Mouse (Mus musculus) spleen, adult 2 months (tissue): ENCODE data around the gene Fance.

Source experiments
- CTCF ChIP-seq: fragments of 200-500 bp; IDR thresholded peaks from 2 replicates; pipeline ENCODE4 v1.5.1; 2011; ENCODE audit warnings: mild to moderate bottlenecking, inconsistent platforms; ENCODE audit not compliant: insufficient read depth, insufficient read length, insufficient replicate concordance; ENCODE audit errors: extremely low read depth
- POLR2A ChIP-seq: fragments of 200-500 bp; IDR thresholded peaks from 2 replicates; pipeline ENCODE4 v1.6.1; 2011; ENCODE audit warnings: low read depth, low read length, inconsistent platforms

DNA sequence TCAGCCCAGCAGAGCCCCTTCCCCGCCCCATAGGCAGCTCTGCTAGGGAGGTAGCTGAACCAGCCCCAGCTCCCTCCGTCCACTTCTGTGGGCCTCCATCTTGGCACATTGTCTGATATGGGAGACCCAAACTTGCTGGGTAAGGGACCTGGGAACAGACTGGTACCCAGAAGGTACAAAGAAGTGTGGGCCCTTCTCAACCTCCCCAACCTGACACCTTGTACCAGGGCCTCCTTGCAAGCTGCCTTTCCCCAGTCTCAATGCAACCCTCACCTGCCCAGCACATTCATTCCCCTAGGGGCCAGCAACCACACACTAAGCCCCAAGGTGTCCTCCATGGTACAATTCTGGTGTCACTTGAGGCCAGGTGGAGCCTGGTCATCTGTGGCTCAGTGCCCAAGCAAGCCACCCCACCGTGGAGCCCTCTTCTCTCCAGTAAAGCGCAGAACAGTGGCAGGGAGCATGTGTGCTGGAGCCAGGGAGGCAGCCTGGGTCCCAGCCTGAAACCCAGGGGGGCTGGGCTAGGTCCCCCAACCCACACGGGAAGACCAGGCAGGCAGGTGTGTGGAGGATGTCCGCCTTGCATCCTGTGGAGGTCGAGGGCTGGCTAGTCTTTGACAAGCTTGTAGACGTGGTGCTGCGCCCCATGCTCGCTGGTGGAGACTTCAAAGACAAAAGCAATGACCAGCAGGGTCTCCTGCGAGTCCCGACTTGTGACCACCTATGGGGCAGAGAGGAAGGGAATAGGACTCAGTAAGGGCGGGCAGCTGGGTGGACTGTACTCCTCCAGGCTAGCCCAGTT is 19.0 kb downstream of the Fance start:
- no peak for TF ChIP-seq CTCF
- no peak for TF ChIP-seq POLR2A
